Mouse (Mus musculus): ENCODE data around the gene Lias. TPM values are rescaled to one million over a fixed set of nuclear protein-coding genes. Genes with fewer than 3 reads are reported as not detected.

The Lias gene
- polyA plus RNA-seq, 1 experiment, result 6.4 TPM

GRCm38 (mm10) chr5:65357771-65358170 is 33.5 kb upstream of the Lias start:
- H3K27ac ChIP-seq (ENCODE audit: insufficient read depth, low read length), result no peak overlapping the region
- no peaks in the 10 kb centered on the region for H3K36me3 ChIP-seq (ENCODE audit: control insufficient read depth, insufficient read depth, low read length)
- H3K4me1 ChIP-seq (ENCODE audit: control insufficient read depth, insufficient read depth, insufficient read length), result no peaks in the 10 kb centered on the region
- no peak for DNase-seq (ENCODE audit: low read depth in 1 of 2, low spot score in 2 of 2)
- TF ChIP-seq POLR2A (IDR thresholded peaks at IDR 0.05; ENCODE audit: low read depth, low read length) (no peak), CTCF (IDR thresholded peaks at IDR 0.05; ENCODE audit: extremely low read depth, insufficient read depth, insufficient read length, insufficient replicate concordance) (no peak)
- WGBS, result 61% methylated on average over 3 of the region's 3 CpGs
- H3K4me3 ChIP-seq (ENCODE audit: extremely low read depth, insufficient read depth, insufficient read length), result no peak overlapping the region
- no peaks in the 10 kb centered on the region; the same call in 1 of the 2 replicates for H3K27me3 ChIP-seq (ENCODE audit: control insufficient read depth, insufficient read depth, low read length)

GRCm38 (mm10) chr5:65367837-65368236 is 23.5 kb upstream of the Lias start:
- DNase-seq (ENCODE audit: low read depth in 1 of 2, low spot score in 2 of 2), result no peak
- 82% methylated on average over 11 of the region's 11 CpGs for WGBS
- H3K27ac ChIP-seq (ENCODE audit: insufficient read depth, low read length), result no peak overlapping the region
- H3K27me3 ChIP-seq (ENCODE audit: control insufficient read depth, insufficient read depth, low read length), result no peaks in the 10 kb centered on the region
- no peak overlapping the region for H3K4me3 ChIP-seq (ENCODE audit: extremely low read depth, insufficient read depth, insufficient read length)
- TF ChIP-seq CTCF (IDR thresholded peaks at IDR 0.05; ENCODE audit: extremely low read depth, insufficient read depth, insufficient read length, insufficient replicate concordance) (no peak), POLR2A (IDR thresholded peaks at IDR 0.05; ENCODE audit: low read depth, low read length) (no peak)
- H3K4me1 ChIP-seq (ENCODE audit: control insufficient read depth, insufficient read depth, insufficient read length), result no peaks in the 10 kb centered on the region
- no peaks in the 10 kb centered on the region for H3K36me3 ChIP-seq (ENCODE audit: control insufficient read depth, insufficient read depth, low read length)

GRCm38 (mm10) chr5:65371551-65371950 is 19.7 kb upstream of the Lias start:
- TF ChIP-seq CTCF (IDR thresholded peaks at IDR 0.05; ENCODE audit: extremely low read depth, insufficient read depth, insufficient read length, insufficient replicate concordance), result no peak
- no peak for TF ChIP-seq POLR2A (IDR thresholded peaks at IDR 0.05; ENCODE audit: low read depth, low read length)
- 93% methylated on average over 7 of the region's 7 CpGs for WGBS
- Histone ChIP-seq H3K4me3 (ENCODE audit: extremely low read depth, insufficient read depth, insufficient read length) (no peak overlapping the region), H3K4me1 (ENCODE audit: control insufficient read depth, insufficient read depth, insufficient read length) (no peaks in the 10 kb centered on the region), H3K27me3 (ENCODE audit: control insufficient read depth, insufficient read depth, low read length) (no peaks in the 10 kb centered on the region), H3K27ac (ENCODE audit: insufficient read depth, low read length) (no peak overlapping the region), H3K36me3 (ENCODE audit: control insufficient read depth, insufficient read depth, low read length) (no peaks in the 10 kb centered on the region)
- DNase-seq (ENCODE audit: low read depth in 1 of 2, low spot score in 2 of 2), result no peak

- DNase-seq (ENCODE audit: low read depth in 1 of 2, low spot score in 2 of 2), result no peak
- no peaks in the 10 kb centered on the region for H3K4me1 ChIP-seq (ENCODE audit: control insufficient read depth, insufficient read depth, insufficient read length)
- H3K4me3 ChIP-seq (ENCODE audit: extremely low read depth, insufficient read depth, insufficient read length), result no peak overlapping the region
- H3K27ac ChIP-seq (ENCODE audit: insufficient read depth, low read length), result no peak overlapping the region
- H3K36me3 ChIP-seq (ENCODE audit: control insufficient read depth, insufficient read depth, low read length), result no peaks in the 10 kb centered on the region
- WGBS, result 87% methylated on average over 7 of the region's 7 CpGs
- TF ChIP-seq CTCF (IDR thresholded peaks at IDR 0.05; ENCODE audit: extremely low read depth, insufficient read depth, insufficient read length, insufficient replicate concordance), result no peak
- TF ChIP-seq POLR2A (IDR thresholded peaks at IDR 0.05; ENCODE audit: low read depth, low read length), result no peak
- no peaks in the 10 kb centered on the region for H3K27me3 ChIP-seq (ENCODE audit: control insufficient read depth, insufficient read depth, low read length)
These were observed 16.6 kb upstream of the Lias start for GRCm38 (mm10) chr5:65374746-65375145.

GRCm38 (mm10) chr5:65385704-65386103 is 5.6 kb upstream of the Lias start:
- no peak overlapping the region for H3K27ac ChIP-seq (ENCODE audit: insufficient read depth, low read length)
- peaks cover 5% of the 10 kb centered on the region; the same call in 1 of the 2 replicates for H3K4me1 ChIP-seq (ENCODE audit: control insufficient read depth, insufficient read depth, insufficient read length)
- H3K36me3 ChIP-seq (ENCODE audit: control insufficient read depth, insufficient read depth, low read length), result peaks cover 11% of the 10 kb centered on the region
- WGBS, result 88% methylated on average over 2 of the region's 2 CpGs
- no peaks in the 10 kb centered on the region for H3K27me3 ChIP-seq (ENCODE audit: control insufficient read depth, insufficient read depth, low read length)
- DNase-seq (ENCODE audit: low read depth in 1 of 2, low spot score in 2 of 2), result no peak
- TF ChIP-seq CTCF (IDR thresholded peaks at IDR 0.05; ENCODE audit: extremely low read depth, insufficient read depth, insufficient read length, insufficient replicate concordance) (no peak), POLR2A (IDR thresholded peaks at IDR 0.05; ENCODE audit: low read depth, low read length) (no peak)
- no peak overlapping the region for H3K4me3 ChIP-seq (ENCODE audit: extremely low read depth, insufficient read depth, insufficient read length)

GRCm38 (mm10) chr5:65387008-65387867 is 4.1 kb upstream of the Lias start:
- peaks cover 11% of the 10 kb centered on the region for H3K36me3 ChIP-seq (ENCODE audit: control insufficient read depth, insufficient read depth, low read length)
- TF ChIP-seq POLR2A (IDR thresholded peaks at IDR 0.05; ENCODE audit: low read depth, low read length) (no peak), CTCF (IDR thresholded peaks at IDR 0.05; ENCODE audit: extremely low read depth, insufficient read depth, insufficient read length, insufficient replicate concordance) (no peak)
- no peaks in the 10 kb centered on the region for H3K27me3 ChIP-seq (ENCODE audit: control insufficient read depth, insufficient read depth, low read length)
- H3K27ac ChIP-seq (ENCODE audit: insufficient read depth, low read length), result no peak overlapping the region
- no peak for DNase-seq (ENCODE audit: low read depth in 1 of 2, low spot score in 2 of 2)
- 87% methylated on average over 6 of the region's 6 CpGs for WGBS
- peaks cover 7% of the 10 kb centered on the region; the same call in 1 of the 2 replicates for H3K4me1 ChIP-seq (ENCODE audit: control insufficient read depth, insufficient read depth, insufficient read length)
- H3K4me3 ChIP-seq (ENCODE audit: extremely low read depth, insufficient read depth, insufficient read length), result no peak overlapping the region

GRCm38 (mm10) chr5:65391753-65392152 is 456 bp downstream of the Lias start:
- Histone ChIP-seq H3K27ac (ENCODE audit: insufficient read depth, low read length) (peak overlapping the region; percentile 49; the same call in 1 of the 2 replicates), H3K36me3 (ENCODE audit: control insufficient read depth, insufficient read depth, low read length) (peaks cover 15% of the 10 kb centered on the region), H3K27me3 (ENCODE audit: control insufficient read depth, insufficient read depth, low read length) (no peaks in the 10 kb centered on the region), H3K4me1 (ENCODE audit: control insufficient read depth, insufficient read depth, insufficient read length) (peaks cover 7% of the 10 kb centered on the region; the same call in 1 of the 2 replicates), H3K4me3 (ENCODE audit: extremely low read depth, insufficient read depth, insufficient read length) (peak overlapping the region; percentile 84)
- no peak for DNase-seq (ENCODE audit: low read depth in 1 of 2, low spot score in 2 of 2)
- TF ChIP-seq CTCF (IDR thresholded peaks at IDR 0.05; ENCODE audit: extremely low read depth, insufficient read depth, insufficient read length, insufficient replicate concordance), result no peak
- no peak for TF ChIP-seq POLR2A (IDR thresholded peaks at IDR 0.05; ENCODE audit: low read depth, low read length)
- 3% methylated on average over 12 of the region's 12 CpGs for WGBS
